Mouse (Mus musculus): ENCODE measurements around the gene Gm3417. TPM values are rescaled to one million over a fixed set of nuclear protein-coding genes. Genes with fewer than 3 reads are reported as not detected.
"Not testable (repeated sequence)": the region's sequence is repeated elsewhere in the genome, so short reads cannot be mapped to it uniquely, and the experiment has no call there.

Gm3417 gene
- polyA plus RNA-seq, 1 experiment from 2014 or later = 1.6 TPM

GRCm38 (mm10) chr17:14994140-14994539 is 15.6 kb upstream of the Gm3417 start:
- not testable (repeated sequence) for H3K4me1 ChIP-seq (replicated peaks; ENCODE audit: control insufficient read depth, insufficient read depth); H3K27ac ChIP-seq (replicated peaks); H3K4me2 ChIP-seq (replicated peaks; ENCODE audit: low read depth); ATAC-seq (ENCODE audit: low FRiP score, low TSS enrichment); H3K36me3 ChIP-seq (ENCODE audit: control insufficient read depth, insufficient read depth, low read length); H3K9ac ChIP-seq (ENCODE audit: low read length); H3K4me3 ChIP-seq (ENCODE audit: low read depth, low read length); DNase-seq (ENCODE audit: low spot score); H3K9me3 ChIP-seq (ENCODE audit: control insufficient read depth, low read length); H3K27me3 ChIP-seq (ENCODE audit: control insufficient read depth, insufficient read depth, low read length)
- WGBS = no CpG with 5 or more reads among the region's 5 CpGs

GRCm38 (mm10) chr17:14993139-14993832 is 14.7 kb upstream of the Gm3417 start:
- not testable (repeated sequence) for H3K4me3 ChIP-seq (ENCODE audit: low read depth, low read length); H3K9me3 ChIP-seq (ENCODE audit: control insufficient read depth, low read length); H3K27ac ChIP-seq (replicated peaks); H3K27me3 ChIP-seq (ENCODE audit: control insufficient read depth, insufficient read depth, low read length); H3K4me1 ChIP-seq (replicated peaks; ENCODE audit: control insufficient read depth, insufficient read depth); H3K36me3 ChIP-seq (ENCODE audit: control insufficient read depth, insufficient read depth, low read length); DNase-seq (ENCODE audit: low spot score); H3K9ac ChIP-seq (ENCODE audit: low read length); H3K4me2 ChIP-seq (replicated peaks; ENCODE audit: low read depth)
- peak; percentile 70 for ATAC-seq (ENCODE audit: low FRiP score, low TSS enrichment)
- WGBS = no CpG with 5 or more reads among the region's 47 CpGs

GRCm38 (mm10) chr17:14992522-14993138 is 14.0 kb upstream of the Gm3417 start:
- not testable (repeated sequence) for H3K9ac ChIP-seq (ENCODE audit: low read length); DNase-seq (ENCODE audit: low spot score)

GRCm38 (mm10) chr17:14990116-14990702 is 11.6 kb upstream of the Gm3417 start:
- H3K4me3 ChIP-seq (ENCODE audit: low read depth, low read length); DNase-seq (ENCODE audit: low spot score); H3K9me3 ChIP-seq (ENCODE audit: control insufficient read depth, low read length): not testable (repeated sequence)

More at GRCm38 (mm10) chr17:14992522-14993138, 14.0 kb upstream of the Gm3417 start:
- not testable (repeated sequence) for H3K9me3 ChIP-seq (ENCODE audit: control insufficient read depth, low read length); H3K4me1 ChIP-seq (replicated peaks; ENCODE audit: control insufficient read depth, insufficient read depth); H3K4me3 ChIP-seq (ENCODE audit: low read depth, low read length); H3K27me3 ChIP-seq (ENCODE audit: control insufficient read depth, insufficient read depth, low read length); H3K36me3 ChIP-seq (ENCODE audit: control insufficient read depth, insufficient read depth, low read length); H3K27ac ChIP-seq (replicated peaks); H3K4me2 ChIP-seq (replicated peaks; ENCODE audit: low read depth)
- no CpG with 5 or more reads among the region's 98 CpGs for WGBS
- ATAC-seq (ENCODE audit: low FRiP score, low TSS enrichment) = peak; percentile 84

GRCm38 (mm10) chr17:14977718-14978361 is 750 bp downstream of the Gm3417 start:
- not testable (repeated sequence) for H3K27ac ChIP-seq (replicated peaks); H3K4me1 ChIP-seq (replicated peaks; ENCODE audit: control insufficient read depth, insufficient read depth); H3K9me3 ChIP-seq (ENCODE audit: control insufficient read depth, low read length); H3K36me3 ChIP-seq (ENCODE audit: control insufficient read depth, insufficient read depth, low read length); H3K27me3 ChIP-seq (ENCODE audit: control insufficient read depth, insufficient read depth, low read length); DNase-seq (ENCODE audit: low spot score); H3K4me3 ChIP-seq (ENCODE audit: low read depth, low read length); H3K9ac ChIP-seq (ENCODE audit: low read length); H3K4me2 ChIP-seq (replicated peaks; ENCODE audit: low read depth)
- 0 out of 2 replicates have a peak, but pooled peaks have one; percentile 28 for ATAC-seq (ENCODE audit: low FRiP score, low TSS enrichment)
- WGBS = 1% methylated on average over 4 of the region's 7 CpGs

More at GRCm38 (mm10) chr17:14990116-14990702, 11.6 kb upstream of the Gm3417 start:
- not testable (repeated sequence) for H3K27ac ChIP-seq (replicated peaks); H3K4me1 ChIP-seq (replicated peaks; ENCODE audit: control insufficient read depth, insufficient read depth); H3K27me3 ChIP-seq (ENCODE audit: control insufficient read depth, insufficient read depth, low read length); H3K9ac ChIP-seq (ENCODE audit: low read length); H3K4me2 ChIP-seq (replicated peaks; ENCODE audit: low read depth); H3K36me3 ChIP-seq (ENCODE audit: control insufficient read depth, insufficient read depth, low read length); ATAC-seq (ENCODE audit: low FRiP score, low TSS enrichment)
- 79% methylated on average over 4 of the region's 5 CpGs for WGBS

GRCm38 (mm10) chr17:14968373-14968913 is 10.1 kb downstream of the Gm3417 start:
- H3K27ac ChIP-seq (replicated peaks); H3K4me3 ChIP-seq (ENCODE audit: low read depth, low read length); H3K4me2 ChIP-seq (replicated peaks; ENCODE audit: low read depth); H3K4me1 ChIP-seq (replicated peaks; ENCODE audit: control insufficient read depth, insufficient read depth); DNase-seq (ENCODE audit: low spot score); H3K9me3 ChIP-seq (ENCODE audit: control insufficient read depth, low read length); ATAC-seq (ENCODE audit: low FRiP score, low TSS enrichment); H3K9ac ChIP-seq (ENCODE audit: low read length); H3K36me3 ChIP-seq (ENCODE audit: control insufficient read depth, insufficient read depth, low read length); H3K27me3 ChIP-seq (ENCODE audit: control insufficient read depth, insufficient read depth, low read length): not testable (repeated sequence)
- WGBS = no CpG with 5 or more reads among the region's 6 CpGs

- H3K36me3 ChIP-seq (ENCODE audit: control insufficient read depth, insufficient read depth, low read length); H3K4me3 ChIP-seq (ENCODE audit: low read depth, low read length); H3K9ac ChIP-seq (ENCODE audit: low read length); H3K4me1 ChIP-seq (replicated peaks; ENCODE audit: control insufficient read depth, insufficient read depth); H3K9me3 ChIP-seq (ENCODE audit: control insufficient read depth, low read length); H3K27me3 ChIP-seq (ENCODE audit: control insufficient read depth, insufficient read depth, low read length); DNase-seq (ENCODE audit: low spot score); H3K4me2 ChIP-seq (replicated peaks; ENCODE audit: low read depth); H3K27ac ChIP-seq (replicated peaks): not testable (repeated sequence)
- peak; percentile 79 for ATAC-seq (ENCODE audit: low FRiP score, low TSS enrichment)
- WGBS = no CpG with 5 or more reads among the region's 44 CpGs
Measured at GRCm38 (mm10) chr17:14961557-14962154, 16.9 kb downstream of the Gm3417 start.

GRCm38 (mm10) chr17:14960951-14961556 is 17.5 kb downstream of the Gm3417 start, which contains the start of gene Phf10:
Gene Phf10, minus strand, starts transcription at chr17:14961273.
- under 1% methylated on average over 43 of the region's 100 CpGs for WGBS
- Histone ChIP-seq H3K4me3 (ENCODE audit: low read depth, low read length) (peak within 1 kb of the TSS; percentile 62), H3K27ac (replicated peaks) (peak within 1 kb of the TSS; percentile 71), H3K9ac (ENCODE audit: low read length) (peak within 1 kb of the TSS; percentile 72), H3K4me2 (replicated peaks; ENCODE audit: low read depth) (peak within 1 kb of the TSS; percentile 88)
- H3K9me3 ChIP-seq (ENCODE audit: control insufficient read depth, low read length); H3K27me3 ChIP-seq (ENCODE audit: control insufficient read depth, insufficient read depth, low read length); H3K4me1 ChIP-seq (replicated peaks; ENCODE audit: control insufficient read depth, insufficient read depth); H3K36me3 ChIP-seq (ENCODE audit: control insufficient read depth, insufficient read depth, low read length): not testable (repeated sequence)
- DNase-seq (ENCODE audit: low spot score) (peak; percentile 58), ATAC-seq (ENCODE audit: low FRiP score, low TSS enrichment) (peak; percentile 86)

All from stomach, postnatal 0 days (tissue).